Mouse (Mus musculus) adrenal gland, postnatal 25 days (tissue): ENCODE measurements around the gene Sdsl. TPM values are rescaled to one million over a fixed set of nuclear protein-coding genes. Genes with fewer than 3 reads are reported as not detected.

Source experiments
- DNase-seq: peaks from one replicate; pipeline ENCODE4 v3.0.0; 2021; ENCODE audit warnings: mixed read lengths
- total RNA-seq: library from RNA; stranded (reverse); gene quantifications from 2 replicates; pipeline ENCODE4 v1.2.3, GENCODE M21; 2021

Sdsl gene
- total RNA-seq, 1 experiment from 2014 or later: 99.0 TPM

DNA sequence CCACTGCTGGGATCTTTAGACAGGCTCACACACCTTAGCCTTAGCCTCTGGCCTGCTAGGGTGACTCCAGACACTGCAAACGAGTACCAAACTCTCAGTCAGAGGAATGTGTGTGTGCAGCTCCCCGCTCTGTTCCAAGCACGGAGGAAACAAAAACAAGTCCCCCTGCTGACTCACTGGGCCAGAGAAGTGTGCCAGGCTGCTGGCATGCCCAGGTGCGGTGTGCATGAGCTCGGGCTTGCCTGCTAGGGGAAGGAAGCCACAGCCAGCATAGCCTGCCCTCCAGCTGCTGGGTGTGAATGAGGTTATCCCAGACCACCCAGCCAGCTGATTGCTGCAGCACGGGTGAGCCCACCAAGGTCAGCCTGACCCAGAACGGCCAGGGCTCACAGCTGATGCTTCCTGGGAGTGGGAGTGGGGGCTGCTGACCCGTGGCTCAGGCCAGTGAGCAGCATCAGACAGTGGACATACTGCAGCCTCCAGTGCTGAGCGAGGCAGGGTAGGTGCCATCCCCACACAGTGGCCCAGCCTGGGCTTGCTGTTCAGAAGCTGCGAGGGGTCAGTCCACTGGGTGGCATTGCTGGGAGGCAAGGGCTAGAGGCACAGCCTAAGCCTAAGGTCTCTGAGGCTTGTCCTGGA lies 22.6 kb upstream of the Sdsl start:
- DNase-seq: peak; percentile 31

DNA sequence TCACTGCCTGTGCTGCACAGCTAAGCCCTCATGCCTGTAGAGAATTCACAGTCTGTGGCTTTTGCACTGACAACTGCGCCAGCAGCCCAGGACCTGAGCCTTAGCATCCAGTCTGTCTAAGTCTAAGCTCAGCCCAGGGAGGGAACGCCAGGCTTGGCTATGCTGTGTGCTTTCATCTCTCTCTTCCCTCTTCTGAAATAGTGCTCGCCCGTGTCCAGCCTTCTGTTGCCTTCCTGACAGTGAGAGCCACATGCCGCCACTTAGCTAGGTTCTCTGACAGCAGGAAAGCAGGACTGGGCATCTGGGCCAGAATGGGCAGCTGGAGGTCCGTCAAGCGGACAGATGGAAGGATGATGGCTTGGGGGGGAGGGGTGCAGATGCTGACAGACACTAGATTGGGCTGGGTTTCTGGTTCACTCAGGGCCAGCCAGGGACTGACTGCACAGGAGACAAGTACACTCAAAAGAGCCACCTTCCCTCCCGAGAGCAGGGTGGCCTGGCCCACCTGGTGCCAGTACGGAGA lies 21.3 kb upstream of the Sdsl start:
- DNase-seq: no peak

DNA sequence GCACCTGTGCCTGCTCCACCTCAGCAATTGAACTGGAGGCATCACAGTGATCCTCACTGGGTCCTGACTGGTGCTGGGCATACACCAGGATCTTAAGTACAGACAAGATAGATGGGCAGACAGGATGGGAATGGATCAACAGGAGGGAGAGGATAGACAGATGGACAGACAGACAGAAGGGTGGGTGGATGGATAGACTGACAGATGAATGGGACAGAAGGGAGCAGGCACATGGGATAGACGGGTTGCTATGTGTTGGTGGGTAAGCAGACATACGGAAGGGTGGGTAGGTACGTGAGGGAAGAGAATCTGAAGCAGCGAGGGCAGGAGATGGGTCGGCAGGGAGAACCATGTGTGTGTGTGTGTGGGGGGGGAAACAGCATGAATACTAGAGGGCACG lies 20.8 kb upstream of the Sdsl start:
- no peak for DNase-seq

DNA sequence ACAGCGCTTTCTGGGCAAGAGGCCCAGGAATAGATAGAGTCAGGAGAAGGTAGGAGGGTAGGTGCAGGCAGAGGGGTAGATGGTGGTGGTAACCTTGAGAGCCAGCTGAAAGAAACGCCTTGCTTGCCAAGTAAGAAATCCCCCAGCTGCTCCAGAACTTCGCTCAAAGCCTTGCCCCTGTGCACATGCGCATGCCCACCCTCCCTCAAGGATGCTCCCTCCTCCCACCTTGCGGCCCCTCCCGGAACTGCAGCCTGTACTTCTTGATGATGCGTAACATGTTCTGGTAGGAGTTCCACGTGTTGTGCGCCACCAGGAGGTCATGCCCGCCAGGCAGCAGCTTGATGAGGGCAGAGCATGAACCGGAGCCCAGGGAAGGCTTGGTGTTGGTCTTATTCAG lies 19.8 kb upstream of the Sdsl start:
- peak; percentile 35 for DNase-seq

DNA sequence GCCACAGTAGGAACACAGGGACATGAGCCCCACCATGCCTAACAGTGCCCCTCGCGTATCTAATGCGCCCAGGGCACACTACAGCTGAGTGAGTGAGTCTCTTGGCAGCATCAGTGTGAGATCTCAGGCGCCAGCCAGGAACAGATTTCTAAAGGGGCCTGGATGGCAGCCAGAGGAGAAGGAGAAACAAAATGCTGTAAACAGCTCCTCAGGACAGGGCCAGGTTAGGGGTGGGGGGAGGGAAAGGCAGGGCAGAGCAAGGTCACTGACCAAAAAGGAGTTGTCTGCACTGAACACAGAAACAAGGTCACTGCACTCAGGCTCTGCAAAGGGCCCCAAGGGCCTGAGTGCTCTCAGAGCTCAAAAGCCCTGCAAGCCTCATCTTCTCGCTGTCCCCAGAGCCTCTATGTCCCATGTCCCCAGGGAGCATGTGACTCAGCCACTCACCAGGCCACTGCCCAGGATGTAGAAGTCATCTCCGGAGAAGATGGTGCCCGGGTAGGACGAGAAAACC lies 18.1 kb upstream of the Sdsl start:
- peak; percentile 52 for DNase-seq

DNA sequence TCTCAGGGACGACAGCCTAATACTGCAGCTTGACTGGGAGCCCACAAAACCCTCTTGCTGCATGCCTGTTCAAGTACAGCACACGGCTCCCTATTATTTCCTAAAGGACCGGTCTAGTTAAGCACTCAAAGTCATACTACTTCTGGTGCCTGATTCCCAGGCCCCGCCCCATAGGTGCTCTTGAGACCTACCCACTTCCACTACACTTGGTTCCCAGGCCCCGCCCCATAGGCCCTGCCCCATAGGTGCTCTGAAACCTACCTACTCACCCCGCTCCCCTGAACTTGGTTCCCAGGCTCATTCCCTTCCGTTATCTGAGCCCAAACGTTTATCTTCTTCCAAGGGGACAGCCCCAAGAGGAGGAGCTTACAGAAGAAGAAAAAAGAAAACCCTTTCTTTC lies 15.2 kb upstream of the Sdsl start:
- no peak for DNase-seq

DNA sequence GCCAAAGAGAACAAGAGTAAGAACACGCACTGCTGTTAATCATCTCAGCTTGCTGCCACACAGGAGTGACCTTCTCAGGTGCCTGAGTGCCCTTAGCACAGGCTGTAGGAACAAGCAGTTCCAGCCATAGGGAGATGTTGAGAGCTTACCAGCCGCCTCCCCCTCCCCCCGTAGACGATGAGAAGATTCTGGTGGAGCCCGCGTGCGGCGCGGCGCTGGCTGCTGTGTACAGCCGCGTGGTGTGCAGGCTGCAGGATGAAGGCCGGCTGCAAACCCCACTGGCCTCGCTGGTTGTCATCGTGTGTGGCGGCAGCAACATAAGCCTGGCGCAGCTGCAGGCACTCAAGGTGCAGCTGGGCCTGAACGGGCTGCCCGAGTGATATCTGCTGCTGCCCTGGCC lies 10.8 kb upstream of the Sdsl start:
- DNase-seq: no peak

DNA sequence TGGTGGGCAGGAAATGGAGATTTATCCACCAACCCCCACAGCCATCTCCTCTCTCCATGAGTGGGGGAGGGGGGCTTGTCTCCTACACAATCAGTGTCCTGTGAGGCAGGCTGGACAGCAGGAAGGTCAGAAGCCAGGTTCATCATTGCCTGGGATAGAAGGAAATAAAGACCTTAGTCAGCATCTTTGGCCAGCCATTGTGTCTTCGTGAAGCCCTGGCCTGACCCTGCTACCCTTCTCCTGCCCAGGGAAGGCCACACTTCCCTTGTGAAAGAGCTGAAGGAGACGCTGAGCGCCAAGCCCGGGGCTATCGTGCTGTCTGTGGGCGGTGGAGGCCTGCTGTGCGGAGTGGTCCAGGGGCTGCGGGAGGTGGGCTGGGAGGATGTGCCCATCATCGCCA lies 8.6 kb upstream of the Sdsl start:
- no peak for DNase-seq

DNA sequence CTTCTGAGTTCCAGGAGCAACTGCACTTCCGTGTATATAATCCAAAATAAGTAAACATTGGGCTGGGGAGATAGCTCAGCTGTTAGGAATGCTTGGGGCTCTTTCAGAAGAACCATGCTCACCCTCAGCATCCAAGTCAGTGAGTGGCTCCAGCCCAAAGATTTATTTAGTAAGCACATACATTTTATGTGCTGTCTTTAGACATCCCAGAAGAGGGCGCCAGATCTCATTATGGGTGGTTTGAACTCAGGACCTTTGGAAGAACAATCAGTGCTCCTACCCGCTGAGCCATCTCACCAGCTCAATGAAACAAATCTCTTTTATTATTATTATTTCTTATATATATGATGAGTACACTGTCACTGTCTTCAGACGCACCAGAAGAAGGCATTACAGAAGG lies 6.9 kb upstream of the Sdsl start:
- no peak for DNase-seq

DNA sequence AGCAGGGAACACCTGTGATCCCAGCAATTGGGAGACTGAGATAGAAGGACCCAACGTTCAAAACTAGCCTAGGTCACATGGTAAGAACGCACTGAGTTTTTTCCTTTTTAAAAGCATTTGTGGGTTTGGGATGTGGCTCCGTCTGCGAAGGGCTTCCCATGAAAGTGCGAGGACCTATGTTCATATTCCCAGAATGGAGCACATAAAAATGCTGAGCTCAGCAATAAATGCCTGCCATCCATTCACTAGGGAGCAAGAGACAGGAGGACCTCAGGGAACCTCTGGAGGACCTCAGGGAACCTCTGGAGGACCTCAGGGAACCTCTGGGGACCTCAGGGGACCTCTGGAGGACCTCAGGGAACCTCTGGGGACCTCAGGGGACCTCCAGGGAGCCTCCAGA lies 5.4 kb upstream of the Sdsl start:
- no peak for DNase-seq

DNA sequence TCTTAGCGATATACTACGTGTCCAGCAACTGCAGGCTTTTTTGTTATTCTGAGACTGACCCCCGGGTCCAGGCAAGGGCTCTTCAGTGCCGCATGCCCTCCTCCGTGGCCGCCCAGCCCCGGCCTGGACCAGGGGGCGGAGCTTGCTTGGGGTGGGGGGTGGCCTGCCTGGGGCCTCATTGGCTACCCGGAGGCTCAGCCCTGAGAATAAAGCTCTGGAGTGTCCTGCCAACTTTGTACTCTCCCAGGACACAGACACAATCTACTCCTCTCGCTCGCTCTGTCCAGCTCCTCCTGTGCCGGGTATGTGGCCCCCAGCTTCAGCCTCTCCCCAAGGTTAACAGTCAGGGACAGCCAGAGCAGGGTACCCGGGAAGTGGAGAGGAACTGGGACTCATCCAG lies 3.7 kb upstream of the Sdsl start, which contains the start of gene Sds:
Sds (plus strand) TSS at position 231 of the 400 bp plus-strand sequence.
- DNase-seq: no peak

DNA sequence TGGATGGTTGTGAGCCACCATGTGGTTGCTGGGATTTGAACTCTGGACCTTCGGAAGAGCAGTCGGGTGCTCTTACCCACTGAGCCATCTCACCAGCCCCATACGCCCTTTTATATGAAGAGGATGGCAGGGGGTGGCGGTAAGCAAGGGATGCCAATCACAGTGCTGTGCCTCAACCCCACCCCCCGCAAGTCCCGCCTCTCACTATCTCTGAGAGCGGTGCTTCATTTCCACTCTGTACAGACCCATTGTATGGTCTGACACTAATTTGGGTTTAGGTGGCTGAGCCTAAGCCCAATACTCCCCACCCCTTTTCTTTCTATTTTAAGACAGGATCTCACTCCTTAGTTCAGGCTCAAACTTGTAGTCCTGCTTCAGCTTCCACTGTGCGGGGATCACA lies 3.3 kb upstream of the Sdsl start:
- DNase-seq: no peak

DNA sequence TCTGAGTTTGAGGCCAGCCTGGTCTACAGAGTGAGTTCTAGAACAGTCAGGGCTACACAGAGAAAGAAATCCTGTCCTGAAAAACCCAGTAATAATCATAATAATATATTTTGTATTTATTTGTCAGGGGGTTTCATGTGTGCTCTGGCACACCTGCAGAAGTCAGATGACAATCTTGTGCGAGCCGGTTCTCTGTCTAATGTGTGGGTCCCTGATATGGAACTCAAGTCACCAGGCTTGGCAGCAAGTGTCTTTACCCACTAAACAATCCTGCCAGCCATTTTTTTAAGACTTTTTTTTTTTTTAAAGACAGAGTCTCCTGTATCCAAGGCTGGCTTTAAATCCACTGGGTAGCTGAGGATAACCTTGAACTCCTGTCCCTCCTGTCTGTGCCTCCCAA lies 751 bp upstream of the Sdsl start:
- no peak for DNase-seq

DNA sequence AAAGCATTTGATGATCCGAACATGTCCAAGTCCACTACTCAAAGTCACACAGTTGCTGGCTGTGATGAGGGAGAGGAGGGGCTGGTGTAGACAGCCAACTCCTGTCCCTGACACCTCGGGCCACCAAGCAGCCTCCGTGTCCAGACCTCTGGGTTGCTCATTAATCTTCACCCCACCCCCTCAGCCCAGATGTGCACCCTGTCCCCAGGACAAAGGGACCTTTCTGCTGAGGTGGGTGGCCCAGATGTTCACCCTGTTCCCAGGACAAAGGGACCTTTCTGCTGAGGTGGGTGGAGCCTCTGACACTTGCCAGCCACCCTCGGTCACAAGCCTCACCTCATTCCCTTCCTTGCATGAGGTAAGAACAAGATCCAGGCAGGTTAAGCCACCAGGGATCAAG lies 1.1 kb downstream of the Sdsl start:
- no peak for DNase-seq

DNA sequence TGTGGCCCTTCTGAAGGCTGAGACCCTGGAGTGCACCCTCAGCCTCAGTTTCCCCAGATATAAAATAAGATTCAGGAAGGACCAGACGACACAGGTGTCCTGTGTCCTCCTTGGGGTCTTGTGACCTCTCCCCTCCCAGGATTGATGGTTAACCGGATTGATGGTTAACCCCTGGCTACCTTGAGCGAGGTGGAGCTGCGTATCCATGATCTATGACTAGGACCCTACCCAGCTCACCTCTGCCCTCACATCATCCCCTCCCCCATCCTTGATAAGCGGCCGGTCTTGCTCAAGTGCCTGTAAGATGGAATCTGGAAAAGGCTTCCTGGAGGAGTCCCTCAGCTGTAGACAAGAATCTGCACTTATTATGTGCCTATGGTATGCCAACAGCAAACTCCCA lies 3.8 kb downstream of the Sdsl start:
- no peak for DNase-seq

DNA sequence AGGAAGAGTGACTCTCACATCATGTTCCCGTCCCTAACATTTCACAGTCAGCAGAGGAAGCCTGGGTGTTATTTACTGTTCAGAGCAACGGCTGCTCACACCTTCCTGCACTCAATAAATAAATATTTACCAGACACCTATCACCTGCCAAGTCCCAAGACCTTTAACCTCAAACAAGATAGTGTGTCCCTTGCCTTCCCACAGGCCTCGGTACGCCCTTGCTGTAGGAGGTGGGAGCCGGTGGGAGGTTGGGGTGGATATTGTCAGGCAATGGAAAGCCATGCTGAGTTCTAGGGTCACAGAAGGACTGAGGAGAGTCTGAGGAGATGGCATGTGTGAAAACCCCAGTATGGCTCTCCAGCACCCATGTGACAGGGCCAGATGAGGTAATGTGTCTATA lies 4.3 kb downstream of the Sdsl start:
- DNase-seq: no peak

DNA sequence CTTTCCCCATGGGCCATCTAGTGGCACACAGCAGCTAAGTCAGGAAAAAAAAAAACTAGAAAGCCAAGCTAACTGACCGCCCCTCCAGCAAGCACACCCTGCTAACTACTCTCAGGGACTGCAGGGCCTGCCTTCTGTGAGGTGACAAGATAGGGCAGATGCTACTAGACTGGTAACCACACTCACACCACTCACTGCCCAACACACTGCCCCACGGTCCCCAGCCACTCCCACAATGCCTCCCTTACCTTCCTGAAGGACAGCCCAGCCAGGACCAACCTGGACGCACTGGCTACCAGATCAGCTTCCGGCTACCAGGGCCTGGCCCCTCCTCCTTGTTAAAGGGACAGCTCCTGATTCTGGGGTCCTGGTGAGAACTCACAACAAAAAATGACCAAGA lies 5.6 kb downstream of the Sdsl start:
- peak; percentile 56 for DNase-seq

DNA sequence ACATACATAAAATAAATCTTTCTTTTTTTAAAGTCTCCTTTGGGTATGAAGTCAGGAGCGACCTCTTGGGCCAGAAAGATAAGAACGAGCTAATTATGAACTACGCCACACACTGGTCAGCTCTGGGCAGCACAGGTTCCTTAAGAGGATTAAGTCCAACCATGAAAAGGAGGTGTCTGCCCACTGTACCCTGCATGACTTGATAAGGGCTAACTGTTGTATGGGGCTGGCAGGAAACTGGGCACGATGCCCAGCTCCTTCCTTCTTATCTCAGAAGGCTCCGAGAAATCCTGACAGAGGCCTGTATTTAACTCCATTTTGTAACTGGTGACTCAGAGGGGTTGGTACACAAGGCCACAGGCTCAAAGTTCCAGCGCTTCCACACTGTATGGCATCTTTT lies 6.8 kb downstream of the Sdsl start:
- peak; percentile 82 for DNase-seq

DNA sequence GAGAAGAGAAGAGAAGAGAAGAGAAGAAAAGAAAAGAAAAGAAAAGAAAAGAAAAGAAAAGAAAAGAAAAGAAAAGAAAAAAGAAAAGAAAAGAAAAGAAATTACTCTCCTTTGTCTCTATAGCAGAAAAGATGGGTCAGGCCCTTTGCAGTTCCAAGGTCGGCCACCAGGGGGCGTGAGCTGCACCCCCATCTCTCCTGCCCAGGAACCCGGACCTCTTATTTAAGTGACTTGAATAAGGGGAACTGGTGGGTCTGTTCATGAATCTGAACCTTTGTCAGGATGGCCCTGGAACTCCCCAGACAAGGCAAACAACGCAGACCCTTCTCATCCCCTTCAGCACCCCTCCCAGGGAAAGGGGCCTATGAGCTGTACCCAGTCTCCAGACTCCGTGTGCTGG lies 7.5 kb downstream of the Sdsl start:
- DNase-seq: peak; percentile 42

DNA sequence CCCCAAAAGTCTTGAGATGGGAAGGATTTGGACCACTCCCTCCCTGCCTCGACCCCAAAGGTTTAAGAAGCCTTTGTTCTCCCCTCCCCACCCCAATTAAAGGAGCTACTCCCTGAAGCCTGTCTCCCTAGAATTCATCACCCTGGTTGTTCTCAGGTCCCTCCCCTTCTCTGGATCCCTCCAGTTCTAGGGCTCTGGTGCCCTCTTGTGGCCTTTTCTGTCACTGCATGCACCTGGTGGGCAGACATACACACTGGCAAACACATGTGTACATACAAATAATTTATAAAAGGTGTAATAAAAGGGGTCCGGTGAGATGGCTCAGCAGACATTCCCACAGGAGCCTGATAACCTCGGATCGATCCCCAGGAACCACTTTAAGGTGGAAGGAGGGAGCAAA lies 8.3 kb downstream of the Sdsl start:
- no peak for DNase-seq

DNA sequence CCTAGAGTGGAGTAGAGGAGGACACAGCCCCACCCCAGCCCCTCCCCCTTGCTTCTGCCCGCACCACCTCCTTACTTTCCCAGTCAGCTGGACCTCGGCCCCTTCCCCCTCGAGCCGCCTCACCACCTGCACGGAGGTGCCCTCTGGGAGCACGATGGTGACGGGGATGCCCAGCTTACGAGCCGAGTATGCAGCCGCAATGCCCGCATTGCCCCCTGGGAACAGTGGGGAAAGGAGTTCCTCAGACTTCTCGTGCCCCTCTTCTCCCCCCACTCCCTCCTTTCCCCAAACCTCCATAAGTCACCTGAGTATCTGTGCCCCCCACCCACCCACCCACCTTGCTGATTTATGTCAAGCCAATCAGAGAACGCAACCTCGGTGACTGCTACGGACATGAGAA lies 10.7 kb downstream of the Sdsl start:
- DNase-seq: no peak

DNA sequence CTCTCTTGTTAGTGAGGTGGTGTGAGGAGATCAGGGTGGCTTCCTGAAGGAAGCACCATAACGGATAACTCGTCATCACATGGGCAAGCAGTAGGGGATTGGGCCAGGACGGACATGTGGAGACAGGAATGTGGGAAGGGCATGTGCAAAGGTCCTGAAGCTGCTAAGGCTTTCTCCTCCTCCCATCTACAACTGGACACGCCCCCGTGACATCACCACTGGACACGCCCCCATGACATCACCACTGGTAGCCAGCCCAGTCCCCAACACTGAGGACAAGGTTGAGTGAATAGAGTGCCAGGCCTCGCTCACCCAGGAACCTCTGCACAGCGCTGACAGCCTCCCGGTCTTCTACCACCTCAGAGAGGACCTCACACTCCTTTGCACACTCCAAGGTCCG lies 13.5 kb downstream of the Sdsl start:
- DNase-seq: peak; percentile 47

DNA sequence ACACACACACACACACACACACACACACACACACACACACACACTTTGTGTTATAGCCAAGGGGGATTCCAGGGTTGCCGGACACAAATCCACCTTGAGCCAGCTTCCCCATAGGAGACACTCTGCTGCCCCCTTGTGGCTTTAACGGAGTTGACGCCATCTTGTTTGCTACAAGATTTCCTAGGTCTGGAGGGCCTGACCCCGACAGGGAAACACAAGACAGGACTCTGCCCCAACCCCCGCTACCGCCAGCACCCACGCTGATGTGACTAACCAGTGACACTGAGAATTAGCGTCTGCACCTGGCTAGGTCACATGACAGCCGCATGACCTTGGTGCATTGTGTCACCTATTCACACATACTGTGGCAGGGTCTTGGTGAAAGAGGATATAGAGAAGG lies 15.0 kb downstream of the Sdsl start:
- peak; percentile 69 for DNase-seq

DNA sequence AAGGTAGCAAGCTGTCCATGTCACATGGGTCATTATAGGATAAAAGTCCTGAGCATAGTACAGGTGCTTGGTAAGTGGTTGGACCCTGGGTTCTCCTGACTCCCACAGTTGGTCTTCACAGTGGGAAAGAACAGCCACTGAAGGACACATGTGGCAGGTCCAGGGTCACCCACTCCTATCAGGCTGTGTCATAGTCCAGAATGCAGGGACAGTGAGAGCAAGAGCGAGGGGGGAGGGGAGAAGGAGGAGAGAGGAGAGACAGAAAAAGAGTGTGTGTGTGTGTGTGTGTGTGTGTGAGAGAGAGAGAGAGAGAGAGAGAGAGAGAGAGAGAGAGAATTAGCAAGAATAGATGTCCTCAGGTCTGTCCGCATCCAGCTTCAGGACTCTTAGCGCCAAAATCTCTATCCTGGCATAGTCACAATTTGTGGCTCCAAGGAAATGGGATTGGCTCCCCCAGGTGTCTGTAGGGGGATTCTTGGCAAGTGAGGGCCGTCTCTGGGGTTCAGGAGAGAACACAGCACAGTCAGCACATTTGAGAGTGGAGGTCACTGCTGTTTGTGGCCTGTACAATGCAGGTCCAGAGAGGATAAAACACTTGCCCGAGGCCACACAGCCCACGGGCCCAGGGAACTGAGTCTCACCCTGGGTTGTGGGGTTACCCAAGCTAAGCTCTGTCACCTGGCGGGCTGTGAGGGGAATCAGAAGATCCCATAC lies 15.6 kb downstream of the Sdsl start:
- DNase-seq: no peak
